Mouse (Mus musculus) liver, postnatal 0 days (tissue): ENCODE data around the gene Pdx1.

Experiments
- CTCF ChIP-seq: sonication (generic); IDR thresholded peaks from 2 replicates; pipeline ENCODE4 v1.5.1; 2016; ENCODE audit warnings: antibody characterized with exemption, low read depth
- EP300 ChIP-seq: IDR thresholded peaks from 2 replicates; pipeline ENCODE4 v1.6.1; 2016; ENCODE audit warnings: antibody characterized with exemption, low read depth, mild to moderate bottlenecking

GRCm38 (mm10) chr5:147301781-147302070 is 32.0 kb downstream of the Pdx1 start:
- TF ChIP-seq CTCF (no peak), EP300 (no peak)
